Mouse (Mus musculus) heart, postnatal 0 days (tissue): ENCODE measurements around the gene Gm609. TPM values are rescaled to one million over a fixed set of nuclear protein-coding genes. Genes with fewer than 3 reads are reported as not detected.
"Not testable (repeated sequence)": the region's sequence is repeated elsewhere in the genome, so short reads cannot be mapped to it uniquely, and the experiment has no call there.

ENCODE experiments used
- ATAC-seq: fragments of 200-750 bp; cut with Nextera tagmentation; 2 replicates; pipeline ENCODE4 v1.8.0; 2017; ENCODE audit warnings: low read depth, moderate number of reproducible peaks, moderate library complexity; ENCODE audit not compliant: insufficient read depth
- DNase-seq: peaks from one replicate; pipeline ENCODE4 v3.0.0-alpha.2; 2016; ENCODE audit warnings: low spot score
- H3K27ac ChIP-seq: fragments of 300-500 bp; sonication (generic); 2 replicates; pipeline ENCODE4 v1.5.1; 2014; ENCODE audit warnings: low read depth, mild to moderate bottlenecking
- H3K27me3 ChIP-seq: fragments of 300-500 bp; sonication (generic); 2 replicates; pipeline ENCODE4 v1.6.1; 2014; ENCODE audit warnings: low read length, mixed read lengths; ENCODE audit not compliant: control insufficient read depth, insufficient read depth
- H3K36me3 ChIP-seq: fragments of 300-500 bp; sonication (generic); replicated peaks from 2 replicates; pipeline ENCODE4 v1.6.1; 2014; ENCODE audit warnings: low read length, mixed read lengths; ENCODE audit not compliant: control insufficient read depth, insufficient read depth
- H3K4me1 ChIP-seq: fragments of 300-500 bp; sonication (generic); 2 replicates; pipeline ENCODE4 v1.6.1; 2014; ENCODE audit warnings: antibody characterized with exemption; ENCODE audit not compliant: control insufficient read depth, insufficient read depth
- H3K4me2 ChIP-seq: fragments of 300-500 bp; sonication (generic); 2 replicates; pipeline ENCODE4 v1.6.1; 2014; ENCODE audit warnings: low read depth, mild to moderate bottlenecking, low read length, moderate library complexity
- H3K4me3 ChIP-seq: fragments of 300-500 bp; sonication (generic); 2 replicates; pipeline ENCODE4 v1.5.1; 2014; ENCODE audit warnings: low read depth, low read length
- H3K9ac ChIP-seq: fragments of 300-500 bp; sonication (generic); replicated peaks from 2 replicates; pipeline ENCODE4 v1.6.1; 2014; ENCODE audit warnings: low read depth, low read length, mixed read lengths
- H3K9me3 ChIP-seq: fragments of 300-500 bp; sonication (generic); replicated peaks from 2 replicates; pipeline ENCODE4 v1.6.1; 2016; ENCODE audit warnings: low read length; ENCODE audit not compliant: control insufficient read depth
- CTCF ChIP-seq: IDR thresholded peaks from 2 replicates; pipeline ENCODE4 v1.5.1; 2016; ENCODE audit warnings: antibody characterized with exemption, control low read depth, low read depth
- EP300 ChIP-seq: IDR thresholded peaks from 2 replicates; pipeline ENCODE4 v1.6.1; 2016; ENCODE audit warnings: antibody characterized with exemption, low read depth
- WGBS: fragments of 180-500 bp; shearing (Covaris S2); extraction: QIAGEN DNeasy Blood & Tissue Kit; methylation state at CpG from one replicate; pipeline ENCODE4 v1.1.7; 2014; 5-methylcytosine and 5-hydroxymethylcytosine counted together
- polyA plus RNA-seq: library from polyadenylated mRNA; unstranded; fragments of >200 nt; fragmentation: Nextera tagmentation; extraction: Ambion mirVana; gene quantifications from 2 replicates; pipeline ENCODE4 v1.2.1, GENCODE M21; 2015
- total RNA-seq: library from RNA; depleted of rRNA; stranded (reverse); fragments of >200 nt; gene quantifications from 2 replicates; pipeline ENCODE4 v1.2.3, GENCODE M21; 2014; ENCODE audit warnings: low replicate concordance; rRNA removed

The Gm609 gene
- total RNA-seq, result not detected in 2 replicates
- not detected in 2 replicates for polyA plus RNA-seq

GRCm38 (mm10) chr16:45492927-45493326 lies at the start of gene Gm609:
Gene Gm609, minus strand, starts transcription at chr16:45492969.
- Histone ChIP-seq H3K27ac (no peak within 1 kb of the TSS), H3K36me3 (no peaks in the 10 kb centered on the region), H3K9ac (no peak within 1 kb of the TSS), H3K4me1 (no peaks in the 10 kb centered on the region), H3K4me2 (no peak within 1 kb of the TSS), H3K9me3 (no peaks in the 10 kb centered on the region), H3K4me3 (no peak within 1 kb of the TSS), H3K27me3 (no peaks in the 10 kb centered on the region)
- TF ChIP-seq CTCF (no peak), EP300 (no peak)
- WGBS, result 80% methylated on average over 5 of the region's 5 CpGs
- DNase-seq (no peak), ATAC-seq (no peak)

GRCm38 (mm10) chr16:45542108-45542507 lies 49.3 kb upstream of the Gm609 start:
- H3K36me3 ChIP-seq, result no peaks in the 10 kb centered on the region
- H3K27ac ChIP-seq, result no peak overlapping the region
- DNase-seq (no peak), ATAC-seq (no peak)
- H3K27me3 ChIP-seq, result no peaks in the 10 kb centered on the region
- H3K9ac ChIP-seq, result no peak overlapping the region
- no peak overlapping the region for H3K4me3 ChIP-seq
- no peak for TF ChIP-seq CTCF
- TF ChIP-seq EP300, result no peak
- no peaks in the 10 kb centered on the region for H3K4me1 ChIP-seq
- no peak overlapping the region for H3K4me2 ChIP-seq
- H3K9me3 ChIP-seq, result no peaks in the 10 kb centered on the region

- not testable (repeated sequence) for H3K4me1 ChIP-seq, DNase-seq, H3K9me3 ChIP-seq, H3K27ac ChIP-seq, H3K4me2 ChIP-seq, H3K36me3 ChIP-seq, ATAC-seq, H3K9ac ChIP-seq, H3K27me3 ChIP-seq, H3K4me3 ChIP-seq
- 48% methylated on average over 1 of the region's 1 CpGs for WGBS
These were observed 45.6 kb upstream of the Gm609 start for GRCm38 (mm10) chr16:45538342-45538741.

- TF ChIP-seq EP300, result no peak
- no peak for TF ChIP-seq CTCF
- Histone ChIP-seq H3K9me3 (no peaks in the 10 kb centered on the region), H3K9ac (no peak within 1 kb of the TSS), H3K4me2 (no peak within 1 kb of the TSS), H3K4me3 (no peak within 1 kb of the TSS), H3K27me3 (no peaks in the 10 kb centered on the region), H3K4me1 (no peaks in the 10 kb centered on the region), H3K36me3 (no peaks in the 10 kb centered on the region), H3K27ac (no peak within 1 kb of the TSS)
- 86% methylated on average over 5 of the region's 5 CpGs for WGBS
- ATAC-seq (no peak), DNase-seq (no peak)
These were observed 42.2 kb upstream of the Gm609 start, which contains the start of gene Slc9c1 for GRCm38 (mm10) chr16:45535009-45535408. Gene Slc9c1, plus strand, starts transcription at chr16:45535309.

- ATAC-seq (no peak), DNase-seq (no peak)
- H3K4me1 ChIP-seq, result no peaks in the 10 kb centered on the region
- no peaks in the 10 kb centered on the region for H3K27me3 ChIP-seq
- no peaks in the 10 kb centered on the region for H3K36me3 ChIP-seq
- no peaks in the 10 kb centered on the region for H3K9me3 ChIP-seq
- no peak within 1 kb of the TSS for H3K27ac ChIP-seq
- 64% methylated on average over 4 of the region's 4 CpGs for WGBS
- H3K4me3 ChIP-seq, result no peak within 1 kb of the TSS
- no peak for TF ChIP-seq EP300
- TF ChIP-seq CTCF, result no peak
- H3K9ac ChIP-seq, result no peak within 1 kb of the TSS
- H3K4me2 ChIP-seq, result no peak within 1 kb of the TSS
These were observed 39.2 kb upstream of the Gm609 start, which contains the start of gene Gm17783 for GRCm38 (mm10) chr16:45531950-45532349. Gene Gm17783, minus strand, starts transcription at chr16:45532050.

- Histone ChIP-seq H3K4me3 (no peak overlapping the region), H3K4me2 (no peak overlapping the region), H3K4me1 (no peaks in the 10 kb centered on the region), H3K27me3 (no peaks in the 10 kb centered on the region), H3K9ac (no peak overlapping the region), H3K36me3 (no peaks in the 10 kb centered on the region), H3K27ac (no peak overlapping the region), H3K9me3 (no peaks in the 10 kb centered on the region)
- TF ChIP-seq CTCF (no peak), EP300 (no peak)
- DNase-seq (no peak), ATAC-seq (no peak)
- WGBS, result 55% methylated on average over 5 of the region's 5 CpGs
These were observed 32.8 kb upstream of the Gm609 start for GRCm38 (mm10) chr16:45525551-45525950.
